Mouse (Mus musculus): ENCODE results near the gene Tldc2.

The Tldc2 gene

DNA sequence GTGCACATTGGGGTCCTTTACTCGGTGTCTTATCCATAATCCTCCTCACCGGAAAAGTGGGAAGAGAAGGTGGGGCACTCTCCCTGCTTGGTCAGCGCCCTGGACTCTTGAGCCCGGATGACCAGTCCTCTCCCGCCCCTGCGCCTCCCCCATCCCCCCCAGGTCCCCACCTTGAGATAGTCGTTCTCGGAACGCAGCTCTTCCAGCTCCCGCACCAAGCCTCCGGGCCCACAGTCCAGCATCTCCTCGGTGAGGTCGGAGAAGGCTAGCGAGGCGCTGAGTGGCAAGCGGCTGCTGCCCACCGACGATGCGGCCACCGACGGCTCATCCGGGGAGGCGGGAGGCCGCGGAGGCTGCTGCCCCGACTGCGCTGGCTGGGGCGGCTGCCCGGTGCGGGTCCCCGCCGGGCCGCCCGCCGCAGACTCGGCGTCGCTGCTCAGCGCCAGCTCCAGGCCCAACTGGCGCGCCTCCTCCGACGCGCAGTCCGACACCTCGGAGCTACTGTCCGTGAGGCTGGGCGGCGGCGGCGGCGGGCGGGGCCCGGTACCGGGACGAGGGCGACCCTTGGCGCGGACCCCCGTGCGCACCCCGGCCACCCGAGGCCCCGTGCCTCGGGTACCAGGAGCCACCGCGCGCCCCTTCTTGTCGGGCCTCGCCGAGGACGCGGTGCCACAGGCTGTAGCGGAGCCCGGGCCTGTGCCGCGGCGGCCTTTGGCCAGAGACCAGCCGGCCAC, 8.6 kb upstream of the Tldc2 start:
- DNase-seq (ENCODE audit: low spot score), result no peak

- peak; percentile 7 for DNase-seq (ENCODE audit: low spot score)
Measured at GRCm38 (mm10) chr2:157078793-157079700, 7.8 kb upstream of the Tldc2 start, which contains the start of gene Soga1. Gene Soga1, minus strand, starts transcription at chr2:157079254.

DNA sequence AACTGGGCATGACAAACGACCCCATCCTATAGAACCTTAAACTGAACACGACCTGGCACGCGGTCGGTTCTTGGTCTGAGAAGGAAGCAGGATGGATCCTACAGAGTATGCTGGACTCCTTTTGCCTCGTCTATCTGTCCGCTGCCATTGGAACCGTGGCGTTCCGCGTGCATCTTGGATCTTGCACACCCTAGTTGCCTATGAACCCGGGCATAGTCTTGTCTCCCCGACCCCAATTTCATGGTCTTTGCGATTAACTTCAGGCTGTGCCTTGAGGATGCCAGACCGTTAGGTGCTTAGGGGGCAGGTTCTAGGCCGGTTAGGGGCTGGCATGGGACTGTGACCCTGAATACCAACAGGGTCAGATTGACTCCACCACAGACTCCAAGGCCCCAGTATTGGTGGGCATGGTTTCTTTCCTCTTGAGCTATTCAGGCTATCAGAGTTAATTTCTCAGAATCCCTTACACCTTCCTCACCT, 7.1 kb upstream of the Tldc2 start:
- no peak for DNase-seq (ENCODE audit: low spot score)

DNA sequence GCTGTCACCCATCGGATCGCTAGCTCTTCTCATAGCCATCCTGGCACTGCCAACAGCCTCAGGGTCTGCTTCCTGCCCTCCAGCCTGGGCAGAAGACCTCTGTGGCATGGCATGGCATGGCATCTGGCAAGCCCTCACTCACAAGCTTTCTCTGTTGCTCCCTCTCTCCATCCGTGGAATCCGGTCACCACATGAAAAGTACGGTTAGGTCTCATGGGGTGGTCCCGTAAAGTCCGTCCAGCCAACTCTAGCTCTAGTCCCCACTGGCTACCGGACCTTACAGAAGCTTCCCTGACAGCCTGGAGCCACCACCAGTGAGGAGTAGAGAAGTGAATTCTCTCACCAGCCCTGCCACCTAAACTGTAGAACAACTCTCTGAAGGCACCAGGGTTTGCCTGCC, 5.5 kb upstream of the Tldc2 start:
- no peak for DNase-seq (ENCODE audit: low spot score)

DNA sequence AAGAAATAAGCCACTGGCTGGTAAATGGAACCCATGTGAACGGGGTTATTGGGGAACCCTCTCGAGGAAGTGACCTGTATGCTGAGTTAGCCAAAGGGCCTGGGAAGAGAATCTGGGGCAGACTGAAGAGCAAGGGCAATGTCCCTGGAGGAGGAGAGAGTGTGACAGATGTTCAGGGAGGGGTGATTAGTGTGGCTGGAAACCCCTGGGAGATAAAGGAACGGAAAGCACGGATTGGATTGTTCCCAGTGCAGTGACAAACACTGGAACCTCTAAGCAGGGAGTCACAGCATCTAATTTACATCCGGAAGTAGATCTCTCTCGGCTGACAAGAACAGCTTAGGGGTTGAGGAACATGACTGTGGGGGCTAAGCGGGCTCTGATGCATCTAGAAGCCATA, 4.9 kb upstream of the Tldc2 start:
- DNase-seq (ENCODE audit: low spot score), result no peak

GRCm38 (mm10) chr2:157084831-157085585, 1.8 kb upstream of the Tldc2 start:
- DNase-seq (ENCODE audit: low spot score), result no peak

DNA sequence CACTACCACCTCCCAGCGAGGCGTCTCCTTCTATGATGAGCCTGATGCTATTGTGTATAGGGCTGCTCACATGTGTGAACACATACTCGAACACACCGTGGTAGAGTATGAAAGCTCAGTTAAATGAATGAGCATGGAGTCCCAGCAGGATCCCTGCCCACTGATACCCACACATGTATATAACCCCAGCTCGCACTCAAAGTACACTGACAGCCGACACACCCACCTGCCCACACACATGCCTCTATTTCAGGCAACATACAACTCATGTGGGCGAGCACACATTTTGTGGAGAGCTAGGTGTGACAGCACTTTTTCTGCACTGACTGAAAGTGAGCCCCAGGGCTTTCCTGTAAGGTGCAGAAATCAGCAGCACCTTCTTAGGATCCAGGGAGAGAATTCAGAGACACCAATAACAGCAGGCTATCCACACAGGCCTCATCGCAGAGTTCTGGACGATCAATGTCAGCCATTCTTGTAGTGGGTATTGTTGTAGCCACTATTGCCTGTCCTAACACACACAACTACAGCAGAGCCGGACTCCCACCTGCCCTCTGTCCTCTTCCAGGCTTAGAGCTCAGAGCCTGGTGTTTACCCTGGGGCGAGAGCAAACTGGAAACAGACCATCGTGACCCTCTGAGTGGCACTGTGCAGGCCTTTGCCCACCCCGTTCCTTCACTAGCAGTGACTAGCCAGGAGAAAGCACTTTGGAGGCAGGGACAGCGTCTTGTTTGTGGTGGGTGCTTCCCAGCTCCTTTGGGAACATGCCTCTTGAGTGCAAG, 872 bp downstream of the Tldc2 start:
- no peak for DNase-seq (ENCODE audit: low spot score)

DNA sequence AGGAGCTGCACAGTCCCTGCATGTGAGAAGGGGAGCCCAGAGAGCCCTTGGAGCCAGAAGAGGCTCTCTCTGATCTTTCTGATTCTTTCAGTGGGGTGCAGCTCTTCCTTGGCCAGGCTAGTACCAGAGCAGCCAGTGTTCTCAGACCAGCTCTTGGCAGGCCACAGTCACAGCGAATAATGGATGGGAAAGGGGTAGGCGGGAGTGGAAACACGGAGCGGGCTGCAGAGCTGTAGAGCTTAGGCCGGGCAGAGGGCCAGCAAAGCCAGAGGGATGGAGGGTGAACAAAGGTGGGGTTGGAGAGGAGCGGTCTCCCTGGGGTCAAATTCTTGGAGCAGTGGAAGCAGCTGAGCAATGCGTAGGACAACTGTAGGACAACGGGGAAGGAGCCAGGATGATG, 5.2 kb downstream of the Tldc2 start:
- DNase-seq (ENCODE audit: low spot score), result no peak

DNA sequence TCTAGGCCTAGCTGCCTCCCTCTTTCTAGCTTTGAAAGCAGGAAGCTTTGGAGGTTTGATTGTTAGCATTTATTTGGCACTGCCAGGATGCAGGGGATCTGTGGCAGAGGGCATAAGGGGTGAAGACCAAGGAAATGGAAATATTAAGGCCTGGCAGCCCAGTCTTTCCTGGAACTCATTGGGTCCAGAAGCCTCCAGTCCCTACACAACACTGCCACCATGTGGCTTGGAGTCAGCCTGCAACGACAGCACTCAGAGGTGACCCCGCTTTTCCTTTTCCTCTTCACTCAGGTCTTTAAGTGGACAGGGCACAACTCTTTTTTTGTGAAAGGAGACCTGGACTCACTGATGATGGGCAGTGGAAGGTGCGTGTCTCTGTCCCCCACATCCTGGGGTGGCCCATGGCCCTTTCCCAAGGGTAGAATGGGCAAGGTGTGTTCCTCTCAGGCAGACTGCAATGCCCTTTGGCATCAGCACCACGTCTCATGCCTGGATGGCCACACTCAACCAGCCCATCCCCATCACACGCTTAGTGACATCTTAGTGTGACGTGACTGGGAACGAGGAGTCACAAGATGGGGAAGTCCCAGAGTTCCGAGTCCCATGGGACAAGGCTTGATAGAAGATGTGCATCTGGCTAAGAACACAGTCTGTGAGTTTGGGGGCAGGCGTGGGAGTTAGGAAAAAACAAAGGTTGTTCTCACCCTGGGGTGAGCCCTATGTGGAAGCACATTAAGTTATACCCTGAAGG, 8.3 kb downstream of the Tldc2 start:
- DNase-seq (ENCODE audit: low spot score), result no peak

DNA sequence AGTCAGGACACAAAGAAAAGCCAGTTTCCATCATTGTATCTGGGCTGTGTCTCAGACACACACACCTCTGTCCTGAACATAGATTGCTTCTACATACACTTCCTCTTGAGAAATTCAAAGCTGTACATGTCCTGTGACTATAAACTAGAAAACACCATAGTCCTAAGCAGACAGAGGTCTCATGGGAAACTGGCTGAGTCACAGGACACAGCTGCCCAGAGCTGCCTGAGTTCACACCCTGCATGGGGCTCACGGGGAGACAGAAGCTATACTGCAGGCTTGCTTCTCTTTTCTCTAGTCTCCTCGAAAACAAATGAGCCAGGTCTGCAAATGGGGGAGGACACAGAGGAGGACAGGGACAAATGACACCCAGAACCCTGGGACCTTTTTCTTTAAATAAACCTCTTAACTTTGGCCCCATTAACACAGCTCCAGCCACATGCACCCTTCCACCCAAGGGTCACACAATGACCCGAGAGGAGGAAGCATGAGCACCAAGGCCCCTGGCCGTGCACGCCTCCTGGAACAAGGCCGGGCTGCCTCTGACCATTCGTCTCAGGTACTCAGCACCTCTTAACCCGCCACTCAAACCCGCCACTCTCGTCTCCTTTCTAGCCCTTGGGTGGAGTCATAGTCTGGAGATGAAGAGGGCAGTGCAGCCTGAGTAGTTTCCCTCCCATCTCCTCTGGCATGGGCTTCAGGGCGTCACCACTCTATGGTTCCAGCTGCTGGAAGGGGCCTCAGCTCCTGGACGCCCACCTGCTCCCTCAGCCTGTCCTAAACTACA, 12.9 kb downstream of the Tldc2 start:
- DNase-seq (ENCODE audit: low spot score), result no peak

- no peak for DNase-seq (ENCODE audit: low spot score)
Measured at GRCm38 (mm10) chr2:157100319-157100605, 13.4 kb downstream of the Tldc2 start.

- no peak for DNase-seq (ENCODE audit: low spot score)
Measured at GRCm38 (mm10) chr2:157101650-157102049, 14.8 kb downstream of the Tldc2 start.

DNA sequence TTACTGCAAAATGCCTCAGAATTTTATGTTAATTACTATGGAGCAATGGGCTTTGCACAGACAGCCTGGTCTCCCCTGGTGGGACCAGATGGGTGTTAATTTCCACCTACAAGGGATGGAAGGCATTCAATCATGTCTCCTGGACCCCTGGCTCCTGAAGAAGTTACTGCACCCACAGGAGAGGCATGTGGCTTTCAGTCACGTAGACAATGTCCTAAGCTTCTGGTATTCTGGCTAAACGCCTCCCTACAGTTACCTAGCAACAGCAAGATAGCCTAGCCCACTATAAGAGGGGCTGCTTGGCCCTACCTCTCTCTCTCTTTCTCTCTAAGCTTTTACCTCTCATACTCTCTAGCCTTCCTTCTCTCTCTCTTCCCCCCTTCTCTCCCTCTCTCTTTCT, 15.4 kb downstream of the Tldc2 start:
- no peak for DNase-seq (ENCODE audit: low spot score)

- no peak for DNase-seq (ENCODE audit: low spot score)
Measured at GRCm38 (mm10) chr2:157104454-157104853, 17.6 kb downstream of the Tldc2 start.

DNA sequence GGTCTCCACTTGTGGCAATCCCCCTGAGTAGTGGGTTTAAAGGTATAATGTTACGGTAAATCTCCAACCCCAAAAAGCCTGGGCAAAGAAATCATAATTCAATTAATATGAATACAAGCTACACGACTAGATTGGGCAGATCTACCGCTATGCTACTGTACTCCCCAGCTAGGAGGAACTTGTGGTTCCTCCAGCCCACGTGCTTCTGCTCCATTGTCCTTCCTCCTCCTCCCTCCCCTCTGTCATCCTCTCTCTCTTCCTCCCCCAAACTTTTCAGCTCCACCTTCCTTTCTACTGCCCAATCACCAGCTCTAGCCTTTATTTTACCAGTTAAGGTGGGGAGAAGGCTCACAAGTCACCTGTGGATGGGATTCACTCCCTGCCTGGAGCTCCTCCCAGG, 21.4 kb downstream of the Tldc2 start:
- no peak for DNase-seq (ENCODE audit: low spot score)

- peak; percentile 49 for DNase-seq (ENCODE audit: low spot score)
Measured at GRCm38 (mm10) chr2:157116964-157117363, 30.1 kb downstream of the Tldc2 start.

- no peak for DNase-seq (ENCODE audit: low spot score)
Measured at GRCm38 (mm10) chr2:157118556-157118955, 31.7 kb downstream of the Tldc2 start.

DNA sequence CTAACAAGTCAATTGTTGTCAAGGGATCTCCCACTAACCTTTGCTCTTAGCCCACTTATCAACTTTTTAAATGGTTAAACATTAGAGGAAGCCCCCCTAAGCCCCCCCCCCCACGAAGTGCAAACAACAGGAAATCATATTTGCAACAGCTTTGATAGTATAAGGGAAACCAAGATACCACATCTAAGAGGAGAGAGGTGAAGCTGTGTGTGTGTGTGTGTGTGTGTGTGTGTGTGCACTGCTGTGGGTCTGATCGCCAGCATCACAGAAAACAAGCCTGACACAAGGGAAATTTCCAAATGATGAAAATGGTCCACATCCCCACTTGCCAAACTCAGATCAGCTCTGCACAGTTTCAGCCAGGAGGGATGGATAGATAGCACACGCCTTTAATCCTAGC, 32.2 kb downstream of the Tldc2 start:
- peak; percentile 80 for DNase-seq (ENCODE audit: low spot score)

DNA sequence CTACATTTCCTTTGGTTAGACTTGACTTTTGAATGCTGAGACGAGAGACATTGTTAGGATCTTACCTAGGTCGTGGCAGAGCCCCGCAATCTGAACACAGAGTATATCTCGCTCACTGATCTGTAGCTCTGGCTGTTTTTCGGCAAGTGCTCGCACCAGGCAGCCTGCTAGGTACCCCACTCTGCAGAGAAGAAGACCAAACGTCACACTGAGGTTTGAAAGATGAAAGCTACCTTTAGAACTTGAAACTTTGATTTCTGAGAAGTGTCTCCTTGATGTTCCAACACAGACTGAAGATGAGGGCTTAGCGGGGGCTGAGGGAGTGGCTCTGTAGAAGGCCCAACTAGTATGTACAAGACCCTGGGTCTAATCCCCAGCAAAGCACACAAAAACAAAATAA, 34.9 kb downstream of the Tldc2 start:
- peak; percentile 86 for DNase-seq (ENCODE audit: low spot score)

DNA sequence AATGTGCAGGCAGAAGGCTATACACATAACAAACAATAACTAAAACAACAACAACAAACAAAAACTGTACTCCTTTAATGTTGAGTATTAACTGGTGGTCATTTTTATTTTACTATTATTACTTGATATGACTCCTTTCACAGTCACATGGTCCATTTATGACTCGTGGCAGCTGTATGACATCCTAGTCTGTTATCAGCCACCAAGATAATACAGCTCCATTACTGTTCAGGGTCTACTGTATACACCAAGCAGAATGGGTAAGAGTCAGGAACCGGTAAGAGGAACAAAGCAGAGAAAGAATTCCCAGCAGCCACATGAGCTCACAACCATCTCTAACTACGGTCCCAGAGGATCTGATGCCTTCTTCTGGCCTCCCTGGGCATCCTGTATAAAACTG, 38.4 kb downstream of the Tldc2 start:
- DNase-seq (ENCODE audit: low spot score), result no peak

All from T-cell, adult 2 months (primary cell).